Mouse (Mus musculus) stomach, embryonic 14.5 days (tissue): ENCODE data around the gene Cd4. TPM values are rescaled to one million over a fixed set of nuclear protein-coding genes. Genes with fewer than 3 reads are reported as not detected.

ENCODE experiments used
- ATAC-seq: fragments of 200-750 bp; cut with Nextera tagmentation; 2 replicates; pipeline ENCODE4 v1.8.0; 2017; ENCODE audit warnings: low read depth, moderate TSS enrichment; ENCODE audit not compliant: insufficient number of reproducible peaks, insufficient read depth, low FRiP score
- H3K27ac ChIP-seq: fragments of 300-500 bp; sonication (generic); 2 replicates; pipeline ENCODE4 v1.5.1; 2014; ENCODE audit warnings: mild to moderate bottlenecking, low read length, moderate library complexity, mixed read lengths
- H3K27me3 ChIP-seq: fragments of 300-500 bp; sonication (generic); 2 replicates; pipeline ENCODE4 v1.6.1; 2014; ENCODE audit warnings: low read length, control low read depth, mixed read lengths; ENCODE audit not compliant: control insufficient read depth, insufficient read depth
- H3K36me3 ChIP-seq: fragments of 300-500 bp; sonication (generic); 2 replicates; pipeline ENCODE4 v1.6.1; 2014; ENCODE audit warnings: mild to moderate bottlenecking, control low read depth, low read length, moderate library complexity, mixed read lengths; ENCODE audit not compliant: control insufficient read depth, insufficient read depth
- H3K4me1 ChIP-seq: fragments of 300-500 bp; sonication (generic); 2 replicates; pipeline ENCODE4 v1.6.1; 2014; ENCODE audit warnings: low read length, control low read depth, mixed read lengths; ENCODE audit not compliant: control insufficient read depth, insufficient read depth
- H3K4me2 ChIP-seq: fragments of 300-500 bp; sonication (generic); replicated peaks from 2 replicates; pipeline ENCODE4 v1.6.1; 2014; ENCODE audit warnings: low read depth, low read length, control low read depth
- H3K4me3 ChIP-seq: fragments of 300-500 bp; sonication (generic); 2 replicates; pipeline ENCODE4 v1.5.1; 2014; ENCODE audit warnings: low read depth, low read length, control low read depth
- H3K9ac ChIP-seq: fragments of 300-500 bp; sonication (generic); replicated peaks from 2 replicates; pipeline ENCODE4 v1.6.1; 2014; ENCODE audit warnings: low read depth, mild to moderate bottlenecking, control low read depth, low read length, moderate library complexity, mixed read lengths
- H3K9me3 ChIP-seq: fragments of 300-500 bp; sonication (generic); 2 replicates; pipeline ENCODE4 v1.6.1; 2016; ENCODE audit warnings: low read depth, low read length, control low read depth; ENCODE audit not compliant: control insufficient read depth
- WGBS: fragments of 180-500 bp; shearing (Covaris S2); extraction: QIAGEN DNeasy Blood & Tissue Kit; methylation state at CpG from one replicate; pipeline ENCODE4 v1.1.7; 2014; 5-methylcytosine and 5-hydroxymethylcytosine counted together
- polyA plus RNA-seq: library from polyadenylated mRNA; unstranded; fragments of >200 nt; fragmentation: Nextera tagmentation; extraction: Ambion mirVana; gene quantifications from 2 replicates; pipeline ENCODE4 v1.2.1, GENCODE M21; 2014

Gene Cd4
- polyA plus RNA-seq, 1 experiment from 2014 or later: 0.43 TPM

- H3K4me2 ChIP-seq: no peak overlapping the region
- no peak for ATAC-seq
- H3K4me1 ChIP-seq: no peaks in the 10 kb centered on the region
- H3K9ac ChIP-seq: no peak overlapping the region
- H3K9me3 ChIP-seq: no peaks in the 10 kb centered on the region
- H3K27me3 ChIP-seq: no peaks in the 10 kb centered on the region
- no peak overlapping the region for H3K27ac ChIP-seq
- 78% methylated on average over 10 of the region's 10 CpGs for WGBS
- no peaks in the 10 kb centered on the region for H3K36me3 ChIP-seq
- no peak overlapping the region for H3K4me3 ChIP-seq
These were observed 4.7 kb downstream of the Cd4 start for GRCm38 (mm10) chr6:124883351-124883750.

- no peaks in the 10 kb centered on the region for H3K9me3 ChIP-seq
- no peaks in the 10 kb centered on the region for H3K27me3 ChIP-seq
- no peak overlapping the region for H3K4me3 ChIP-seq
- no peak overlapping the region for H3K4me2 ChIP-seq
- no peak overlapping the region for H3K27ac ChIP-seq
- 94% methylated on average over 9 of the region's 9 CpGs for WGBS
- H3K9ac ChIP-seq: no peak overlapping the region
- H3K4me1 ChIP-seq: no peaks in the 10 kb centered on the region
- no peaks in the 10 kb centered on the region for H3K36me3 ChIP-seq
- no peak for ATAC-seq
These were observed 6.2 kb downstream of the Cd4 start for GRCm38 (mm10) chr6:124881821-124882220.

- Histone ChIP-seq H3K4me2 (no peak overlapping the region), H3K27ac (no peak overlapping the region), H3K4me1 (no peaks in the 10 kb centered on the region), H3K36me3 (no peaks in the 10 kb centered on the region), H3K27me3 (no peaks in the 10 kb centered on the region), H3K9me3 (no peaks in the 10 kb centered on the region), H3K9ac (no peak overlapping the region), H3K4me3 (no peak overlapping the region)
- 47% methylated on average over 6 of the region's 6 CpGs for WGBS
- ATAC-seq: no peak
These were observed 8.6 kb downstream of the Cd4 start for GRCm38 (mm10) chr6:124879390-124879789.

GRCm38 (mm10) chr6:124874348-124874747 is 13.7 kb downstream of the Cd4 start:
- 37% methylated on average over 2 of the region's 3 CpGs for WGBS
- no peak overlapping the region for H3K9ac ChIP-seq
- H3K4me2 ChIP-seq: no peak overlapping the region
- no peak overlapping the region for H3K27ac ChIP-seq
- no peak for ATAC-seq
- H3K9me3 ChIP-seq: no peaks in the 10 kb centered on the region
- no peaks in the 10 kb centered on the region for H3K4me1 ChIP-seq
- H3K27me3 ChIP-seq: no peaks in the 10 kb centered on the region
- H3K4me3 ChIP-seq: no peak overlapping the region
- H3K36me3 ChIP-seq: no peaks in the 10 kb centered on the region

- Histone ChIP-seq H3K9ac (no peak overlapping the region), H3K4me3 (no peak overlapping the region), H3K27ac (no peak overlapping the region), H3K4me2 (no peak overlapping the region), H3K27me3 (no peaks in the 10 kb centered on the region), H3K9me3 (no peaks in the 10 kb centered on the region), H3K4me1 (peaks cover 10% of the 10 kb centered on the region; the same call in 1 of the 2 replicates), H3K36me3 (no peaks in the 10 kb centered on the region)
- ATAC-seq: no peak
- WGBS: 57% methylated on average over 6 of the region's 7 CpGs
These were observed 21.5 kb downstream of the Cd4 start for GRCm38 (mm10) chr6:124866560-124866959.

GRCm38 (mm10) chr6:124865766-124866362 is 22.2 kb downstream of the Cd4 start:
- ATAC-seq: no peak
- no peak overlapping the region for H3K9ac ChIP-seq
- no peaks in the 10 kb centered on the region for H3K27me3 ChIP-seq
- H3K27ac ChIP-seq: no peak overlapping the region
- H3K4me1 ChIP-seq: peaks cover 10% of the 10 kb centered on the region; the same call in 1 of the 2 replicates
- H3K9me3 ChIP-seq: no peaks in the 10 kb centered on the region
- H3K4me2 ChIP-seq: no peak overlapping the region
- no peak overlapping the region for H3K4me3 ChIP-seq
- H3K36me3 ChIP-seq: no peaks in the 10 kb centered on the region
- WGBS: 43% methylated on average over 18 of the region's 18 CpGs

- WGBS: 2% methylated on average over 30 of the region's 43 CpGs
- ATAC-seq: peak; percentile 47
- H3K36me3 ChIP-seq: no peaks in the 10 kb centered on the region
- H3K27ac ChIP-seq: peak within 1 kb of the TSS; percentile 18; the same call in 1 of the 2 replicates
- H3K4me3 ChIP-seq: peak within 1 kb of the TSS; percentile 46
- H3K9ac ChIP-seq: peak within 1 kb of the TSS; percentile 22; the same call in 1 of the 2 replicates
- H3K9me3 ChIP-seq: no peaks in the 10 kb centered on the region
- H3K27me3 ChIP-seq: no peaks in the 10 kb centered on the region
- peaks cover 14% of the 10 kb centered on the region; the same call in 1 of the 2 replicates for H3K4me1 ChIP-seq
- peak within 1 kb of the TSS; percentile 79 for H3K4me2 ChIP-seq
These were observed 24.2 kb downstream of the Cd4 start, which contains the start of gene Gpr162 for GRCm38 (mm10) chr6:124863658-124864298. TSS of gene Gpr162 (minus strand) at chr6:124863983.

GRCm38 (mm10) chr6:124863125-124863657 is 24.8 kb downstream of the Cd4 start:
- H3K9ac ChIP-seq: peak overlapping the region; percentile 22; the same call in 1 of the 2 replicates
- peak overlapping the region; percentile 18; the same call in 1 of the 2 replicates for H3K27ac ChIP-seq
- peaks cover 14% of the 10 kb centered on the region; the same call in 1 of the 2 replicates for H3K4me1 ChIP-seq
- H3K4me3 ChIP-seq: peak overlapping the region; percentile 46
- no peaks in the 10 kb centered on the region for H3K9me3 ChIP-seq
- peak overlapping the region; percentile 79 for H3K4me2 ChIP-seq
- H3K27me3 ChIP-seq: no peaks in the 10 kb centered on the region
- 4% methylated on average over 9 of the region's 16 CpGs for WGBS
- H3K36me3 ChIP-seq: no peaks in the 10 kb centered on the region
- peak; percentile 34 for ATAC-seq
